Mouse (Mus musculus): ENCODE results near the gene Tmem198. TPM values are rescaled to one million over a fixed set of nuclear protein-coding genes. Genes with fewer than 3 reads are reported as not detected.
A peak's percentile ranks its signal among the peaks of the same experiment; 100 is the strongest.

Tmem198 gene
- polyA plus RNA-seq, 2 experiments = 0.51 to 1.4 TPM

DNA sequence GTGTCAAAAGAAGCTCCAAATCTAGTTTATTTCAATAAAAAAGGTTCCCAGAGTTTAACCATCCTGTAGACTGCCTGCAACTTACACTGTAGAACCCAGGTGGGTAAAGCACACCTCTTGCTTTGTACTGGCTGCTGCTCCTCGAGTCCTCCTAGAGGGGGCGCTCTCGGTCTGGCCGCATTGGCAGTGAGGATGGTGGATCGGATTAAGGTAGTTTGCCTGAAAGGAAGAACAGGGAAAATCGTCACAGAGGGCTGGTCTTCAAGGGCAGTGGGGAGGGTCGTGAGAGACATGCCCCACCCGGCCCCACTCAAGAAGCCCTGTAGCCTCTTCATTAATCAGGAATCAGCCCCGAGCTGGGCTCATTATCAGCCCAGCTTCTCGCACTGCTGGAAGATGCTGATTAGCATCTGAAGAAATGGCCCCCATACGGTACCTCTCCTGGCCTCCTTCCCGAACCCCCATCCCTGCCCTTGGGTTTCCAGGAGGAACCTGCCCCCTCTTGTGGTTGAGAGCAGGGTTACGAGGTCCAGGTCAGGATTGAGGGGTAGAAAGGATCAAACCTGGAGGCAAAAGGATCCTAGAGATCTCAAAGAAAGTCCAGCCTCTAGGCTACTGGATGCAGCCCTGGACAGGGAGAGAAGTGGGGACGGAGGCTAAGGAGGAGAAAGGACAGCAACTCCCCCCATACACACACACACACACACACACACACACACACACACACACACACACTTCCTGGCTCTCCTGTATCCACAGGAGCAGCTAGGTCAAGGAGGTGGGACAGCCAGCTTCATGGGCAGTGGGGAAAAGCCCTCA is 22.4 kb upstream of the Tmem198 start:
- H3K4me2 ChIP-seq (replicated peaks; ENCODE audit: low read depth, low read length, severe bottlenecking) = no peak overlapping the region
- H3K27me3 ChIP-seq (ENCODE audit: control insufficient read depth, insufficient read depth, low read length) = peaks cover 35% of the 10 kb centered on the region
- ATAC-seq (ENCODE audit: low FRiP score, low read depth) (no peak), DNase-seq (ENCODE audit: low spot score) (no peak)
- H3K36me3 ChIP-seq (ENCODE audit: control insufficient read depth, insufficient read depth, low read length) = no peaks in the 10 kb centered on the region
- no peak overlapping the region for H3K27ac ChIP-seq (replicated peaks; ENCODE audit: low read depth, low read length)
- 4% methylated on average over 14 of the region's 14 CpGs for WGBS
- peaks cover 19% of the 10 kb centered on the region for H3K4me1 ChIP-seq (ENCODE audit: control insufficient read depth, insufficient read depth, low read length)
- H3K9me3 ChIP-seq (ENCODE audit: control insufficient read depth, low read length) = no peaks in the 10 kb centered on the region
- no peak overlapping the region for H3K4me3 ChIP-seq (replicated peaks; ENCODE audit: low read length)
- no peak overlapping the region for H3K9ac ChIP-seq (ENCODE audit: low read depth, low read length, severe bottlenecking)
- TF ChIP-seq POLR2A (IDR thresholded peaks at IDR 0.05; ENCODE audit: borderline replicate concordance, extremely low read depth, insufficient read depth, insufficient read length) = no peak

DNA sequence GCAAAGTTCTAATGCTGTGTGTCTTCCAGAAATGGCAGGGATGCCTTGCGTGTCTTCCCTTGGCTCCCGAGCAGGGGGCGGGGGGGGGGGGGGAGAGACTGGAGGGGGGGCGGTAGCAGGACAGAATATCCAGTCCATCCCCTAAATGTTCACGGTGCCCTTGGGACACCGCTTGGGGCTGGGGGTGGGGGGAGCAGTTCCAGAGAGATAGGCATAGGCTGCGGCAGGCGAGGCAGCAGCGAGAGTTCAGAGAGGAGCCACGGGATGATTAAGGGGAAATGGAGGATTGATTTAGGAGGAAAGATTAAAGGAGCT is 21.7 kb upstream of the Tmem198 start:
- no peaks in the 10 kb centered on the region for H3K9me3 ChIP-seq (ENCODE audit: control insufficient read depth, low read length)
- H3K9ac ChIP-seq (ENCODE audit: low read depth, low read length, severe bottlenecking) = no peak overlapping the region
- peaks cover 28% of the 10 kb centered on the region for H3K27me3 ChIP-seq (ENCODE audit: control insufficient read depth, insufficient read depth, low read length)
- DNase-seq (ENCODE audit: low spot score) = no peak
- no peak for TF ChIP-seq POLR2A (IDR thresholded peaks at IDR 0.05; ENCODE audit: borderline replicate concordance, extremely low read depth, insufficient read depth, insufficient read length)
- WGBS = under 1% methylated on average over 8 of the region's 10 CpGs
- no peaks in the 10 kb centered on the region for H3K36me3 ChIP-seq (ENCODE audit: control insufficient read depth, insufficient read depth, low read length)
- ATAC-seq (ENCODE audit: low FRiP score, low read depth) = no peak
- H3K4me3 ChIP-seq (replicated peaks; ENCODE audit: low read length) = no peak overlapping the region
- peaks cover 19% of the 10 kb centered on the region for H3K4me1 ChIP-seq (ENCODE audit: control insufficient read depth, insufficient read depth, low read length)
- H3K4me2 ChIP-seq (replicated peaks; ENCODE audit: low read depth, low read length, severe bottlenecking) = peak overlapping the region; percentile 53; the same call in 1 of the 2 replicates
- no peak overlapping the region for H3K27ac ChIP-seq (replicated peaks; ENCODE audit: low read depth, low read length)

DNA sequence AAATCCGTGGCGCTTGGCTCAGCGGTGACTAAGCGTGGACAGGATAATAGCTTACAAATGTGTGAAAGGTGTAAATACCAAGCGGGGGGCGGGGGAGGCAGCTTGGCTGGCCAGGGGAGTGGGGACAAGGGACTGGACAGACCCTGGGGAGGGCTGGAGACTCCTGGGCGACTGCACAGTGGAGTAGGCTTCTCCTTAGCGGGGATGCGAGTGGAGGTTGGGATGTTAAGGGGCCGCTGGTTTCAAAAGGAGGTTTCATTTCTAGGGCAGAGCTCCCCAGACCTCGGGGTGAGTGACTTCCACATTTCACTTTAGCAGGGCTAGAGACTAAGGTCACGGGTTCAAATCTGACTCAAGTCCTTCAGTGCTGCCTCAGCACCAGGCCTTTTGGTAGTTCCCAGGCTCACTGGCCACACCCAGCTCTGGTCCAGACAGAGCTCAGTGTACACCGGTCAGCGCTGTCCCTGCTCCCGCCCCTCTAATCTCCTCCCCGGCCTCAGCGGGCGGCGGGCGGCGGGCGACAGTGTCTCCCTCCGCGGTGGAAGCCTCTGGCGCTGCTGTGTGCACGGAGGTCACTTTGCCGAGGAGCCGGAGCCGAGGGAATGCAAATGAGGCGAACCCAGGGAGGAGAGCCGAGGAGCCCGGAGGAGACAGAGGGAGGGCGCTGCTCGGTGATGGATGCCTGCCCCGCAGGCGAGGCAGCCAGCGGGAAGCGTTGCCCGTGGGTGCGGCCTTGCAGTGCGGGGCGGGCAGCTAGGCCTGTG is 21.1 kb upstream of the Tmem198 start:
- peak overlapping the region; percentile 53 for H3K4me2 ChIP-seq (replicated peaks; ENCODE audit: low read depth, low read length, severe bottlenecking)
- TF ChIP-seq POLR2A (IDR thresholded peaks at IDR 0.05; ENCODE audit: borderline replicate concordance, extremely low read depth, insufficient read depth, insufficient read length) = no peak
- ATAC-seq (ENCODE audit: low FRiP score, low read depth) (peak; percentile 55), DNase-seq (ENCODE audit: low spot score) (no peak)
- peaks cover 24% of the 10 kb centered on the region for H3K27me3 ChIP-seq (ENCODE audit: control insufficient read depth, insufficient read depth, low read length)
- H3K4me1 ChIP-seq (ENCODE audit: control insufficient read depth, insufficient read depth, low read length) = peaks cover 19% of the 10 kb centered on the region
- no peaks in the 10 kb centered on the region for H3K36me3 ChIP-seq (ENCODE audit: control insufficient read depth, insufficient read depth, low read length)
- 3% methylated on average over 30 of the region's 42 CpGs for WGBS
- peak overlapping the region; percentile 38 for H3K9ac ChIP-seq (ENCODE audit: low read depth, low read length, severe bottlenecking)
- H3K4me3 ChIP-seq (replicated peaks; ENCODE audit: low read length) = peak overlapping the region; percentile 31
- H3K9me3 ChIP-seq (ENCODE audit: control insufficient read depth, low read length) = no peaks in the 10 kb centered on the region
- no peak overlapping the region for H3K27ac ChIP-seq (replicated peaks; ENCODE audit: low read depth, low read length)

DNA sequence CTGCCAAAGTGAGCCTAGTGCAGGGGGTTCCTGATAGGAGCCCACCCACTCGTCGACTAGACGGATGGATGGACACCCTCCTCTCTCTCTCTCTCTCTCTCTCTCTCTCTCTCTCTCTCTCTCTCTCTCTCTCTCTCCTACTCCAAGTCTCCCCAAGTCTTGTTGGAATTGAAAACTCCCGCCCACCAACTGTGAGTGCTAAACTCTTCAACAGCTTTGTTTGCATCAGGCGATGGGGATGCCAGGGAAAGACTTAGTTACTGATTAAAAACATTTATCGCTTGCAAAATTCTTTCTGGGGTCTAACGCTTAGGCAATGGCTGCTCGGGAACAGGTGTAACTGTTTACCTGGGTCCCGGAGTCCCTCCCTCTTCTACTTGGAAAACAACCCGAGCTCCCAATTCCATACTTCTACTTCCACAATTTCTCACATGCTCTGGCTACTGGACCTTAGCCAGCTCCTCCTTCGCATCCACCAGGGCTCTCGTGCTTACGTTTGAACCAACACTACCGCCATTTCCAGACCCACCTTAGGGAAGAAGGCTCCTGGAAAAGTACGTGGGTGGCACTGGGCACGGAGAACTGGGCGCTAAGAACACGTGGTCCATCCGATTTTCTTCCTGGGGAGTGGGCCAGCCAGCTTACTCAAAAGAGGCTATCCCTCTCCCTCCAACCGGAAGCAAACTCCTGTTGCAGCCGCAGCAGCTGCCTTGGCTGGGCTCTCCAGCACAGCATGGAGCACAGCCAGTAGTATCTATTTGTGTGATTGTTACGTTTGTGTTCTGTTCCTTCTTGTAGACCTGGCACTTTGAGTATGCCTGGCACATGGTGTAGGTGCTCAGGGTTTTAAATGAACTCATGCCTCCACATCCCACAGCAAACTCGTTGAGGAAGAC is 20.3 kb upstream of the Tmem198 start:
- ATAC-seq (ENCODE audit: low FRiP score, low read depth) (no peak; the same call in 1 of the 2 replicates), DNase-seq (ENCODE audit: low spot score) (no peak)
- H3K4me3 ChIP-seq (replicated peaks; ENCODE audit: low read length) = peak overlapping the region; percentile 31
- 11% methylated on average over 23 of the region's 23 CpGs for WGBS
- H3K27ac ChIP-seq (replicated peaks; ENCODE audit: low read depth, low read length) = no peak overlapping the region
- H3K27me3 ChIP-seq (ENCODE audit: control insufficient read depth, insufficient read depth, low read length) = peaks cover 24% of the 10 kb centered on the region
- H3K4me1 ChIP-seq (ENCODE audit: control insufficient read depth, insufficient read depth, low read length) = peaks cover 19% of the 10 kb centered on the region
- TF ChIP-seq POLR2A (IDR thresholded peaks at IDR 0.05; ENCODE audit: borderline replicate concordance, extremely low read depth, insufficient read depth, insufficient read length) = no peak
- no peaks in the 10 kb centered on the region for H3K9me3 ChIP-seq (ENCODE audit: control insufficient read depth, low read length)
- no peaks in the 10 kb centered on the region for H3K36me3 ChIP-seq (ENCODE audit: control insufficient read depth, insufficient read depth, low read length)
- H3K4me2 ChIP-seq (replicated peaks; ENCODE audit: low read depth, low read length, severe bottlenecking) = peak overlapping the region; percentile 53
- peak overlapping the region; percentile 38 for H3K9ac ChIP-seq (ENCODE audit: low read depth, low read length, severe bottlenecking)

DNA sequence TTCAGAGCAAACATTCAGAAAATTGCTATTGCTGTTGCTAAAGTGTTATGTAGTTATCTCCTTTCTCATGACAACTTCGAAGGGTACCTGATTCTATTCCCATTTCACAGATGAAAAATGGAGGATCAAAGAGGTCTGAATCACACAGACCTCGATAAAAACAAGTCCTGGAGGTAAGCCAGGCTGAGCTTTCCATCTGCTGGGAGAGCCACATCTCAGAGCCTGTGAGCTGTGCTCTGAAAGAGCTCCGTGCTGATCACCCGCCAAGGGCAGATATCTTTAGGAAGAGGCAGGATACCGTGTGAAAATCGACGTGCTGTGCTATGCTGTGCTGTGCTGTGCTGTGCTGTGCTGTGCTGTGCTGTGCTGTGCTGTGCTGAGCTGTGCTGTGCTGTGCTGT is 19.0 kb upstream of the Tmem198 start:
- Histone ChIP-seq H3K36me3 (ENCODE audit: control insufficient read depth, insufficient read depth, low read length) (no peaks in the 10 kb centered on the region), H3K4me1 (ENCODE audit: control insufficient read depth, insufficient read depth, low read length) (peaks cover 19% of the 10 kb centered on the region), H3K27ac (replicated peaks; ENCODE audit: low read depth, low read length) (no peak overlapping the region), H3K9me3 (ENCODE audit: control insufficient read depth, low read length) (no peaks in the 10 kb centered on the region), H3K4me3 (replicated peaks; ENCODE audit: low read length) (no peak overlapping the region), H3K27me3 (ENCODE audit: control insufficient read depth, insufficient read depth, low read length) (peaks cover 24% of the 10 kb centered on the region), H3K9ac (ENCODE audit: low read depth, low read length, severe bottlenecking) (no peak overlapping the region), H3K4me2 (replicated peaks; ENCODE audit: low read depth, low read length, severe bottlenecking) (no peak overlapping the region)
- DNase-seq (ENCODE audit: low spot score) = no peak
- WGBS = 74% methylated on average over 7 of the region's 7 CpGs
- no peak for TF ChIP-seq POLR2A (IDR thresholded peaks at IDR 0.05; ENCODE audit: borderline replicate concordance, extremely low read depth, insufficient read depth, insufficient read length)
- no peak for ATAC-seq (ENCODE audit: low FRiP score, low read depth)

All from limb, embryonic 14.5 days (tissue).